Mouse (Mus musculus) embryonic facial prominence, embryonic 11.5 days (tissue): ENCODE results near the gene Haspin. TPM values are rescaled to one million over a fixed set of nuclear protein-coding genes. Genes with fewer than 3 reads are reported as not detected.
"Not testable (repeated sequence)": the region's sequence is repeated elsewhere in the genome, so short reads cannot be mapped to it uniquely, and the experiment has no call there.

ENCODE experiments used
- ATAC-seq: fragments of 200-750 bp; cut with Nextera tagmentation; replicated peaks from 2 replicates; pipeline ENCODE4 v1.8.0; 2017; ENCODE audit warnings: low read depth; ENCODE audit not compliant: insufficient number of reproducible peaks, low FRiP score, low TSS enrichment
- DNase-seq: peaks from one replicate; pipeline ENCODE4 v3.0.0-alpha.2; 2015; ENCODE audit warnings: low spot score
- H3K27ac ChIP-seq: fragments of 300-500 bp; sonication (generic); replicated peaks from 2 replicates; pipeline ENCODE4 v1.5.1; 2014; ENCODE audit warnings: mild to moderate bottlenecking, low read depth, low read length, control low read depth
- H3K27me3 ChIP-seq: fragments of 300-500 bp; sonication (generic); 2 replicates; pipeline ENCODE4 v1.6.1; 2014; ENCODE audit warnings: mild to moderate bottlenecking, low read length, moderate library complexity, mixed read lengths; ENCODE audit not compliant: control insufficient read depth, insufficient read depth
- H3K36me3 ChIP-seq: fragments of 300-500 bp; sonication (generic); replicated peaks from 2 replicates; pipeline ENCODE4 v1.6.1; 2014; ENCODE audit warnings: low read depth, mild to moderate bottlenecking, low read length, moderate library complexity, mixed read lengths; ENCODE audit not compliant: control insufficient read depth, insufficient read depth
- H3K4me1 ChIP-seq: fragments of 300-500 bp; sonication (generic); 2 replicates; pipeline ENCODE4 v1.6.1; 2014; ENCODE audit warnings: low read length, mixed read lengths; ENCODE audit not compliant: control insufficient read depth, insufficient read depth
- H3K4me2 ChIP-seq: fragments of 300-500 bp; sonication (generic); 2 replicates; pipeline ENCODE4 v1.6.1; 2014; ENCODE audit warnings: low read depth, mild to moderate bottlenecking, control low read depth, low read length, moderate library complexity
- H3K4me3 ChIP-seq: fragments of 300-500 bp; sonication (generic); 2 replicates; pipeline ENCODE4 v1.5.1; 2014; ENCODE audit warnings: low read depth, low read length, control low read depth
- H3K9ac ChIP-seq: fragments of 300-500 bp; sonication (generic); replicated peaks from 2 replicates; pipeline ENCODE4 v1.6.1; 2014; ENCODE audit warnings: mild to moderate bottlenecking, control low read depth, low read length
- H3K9me3 ChIP-seq: fragments of 300-500 bp; sonication (generic); replicated peaks from 2 replicates; pipeline ENCODE4 v1.6.1; 2016; ENCODE audit warnings: mild to moderate bottlenecking, low read length, inconsistent platforms, mixed read lengths; ENCODE audit not compliant: control insufficient read depth
- WGBS: fragments of 180-500 bp; shearing (Covaris S2); extraction: QIAGEN DNeasy Blood & Tissue Kit; methylation state at CpG from one replicate; pipeline ENCODE4 v1.1.7; 2014; 5-methylcytosine and 5-hydroxymethylcytosine counted together
- polyA plus RNA-seq: library from polyadenylated mRNA; unstranded; fragments of >200 nt; fragmentation: Nextera tagmentation; extraction: Ambion mirVana; gene quantifications from 2 replicates; pipeline ENCODE4 v1.2.1, GENCODE M21; 2014

Haspin gene
- polyA plus RNA-seq, 1 experiment from 2014 or later = 21.6 TPM

- ATAC-seq (no peak), DNase-seq (no peak)
- 76% methylated on average over 5 of the region's 5 CpGs for WGBS
- Histone ChIP-seq H3K9ac (no peak overlapping the region), H3K36me3 (no peaks in the 10 kb centered on the region), H3K27me3 (no peaks in the 10 kb centered on the region), H3K4me3 (no peak overlapping the region), H3K4me1 (no peaks in the 10 kb centered on the region), H3K9me3 (no peaks in the 10 kb centered on the region), H3K27ac (no peak overlapping the region), H3K4me2 (no peak overlapping the region)
These were observed 29.7 kb downstream of the Haspin start for GRCm38 (mm10) chr11:73108195-73108897.

- not testable (repeated sequence) for ATAC-seq, H3K4me2 ChIP-seq, H3K36me3 ChIP-seq, H3K27ac ChIP-seq, DNase-seq, H3K9ac ChIP-seq, H3K4me3 ChIP-seq, H3K27me3 ChIP-seq, H3K4me1 ChIP-seq, H3K9me3 ChIP-seq
- 39% methylated on average over 3 of the region's 3 CpGs for WGBS
These were observed 30.7 kb downstream of the Haspin start for GRCm38 (mm10) chr11:73107358-73107757.

GRCm38 (mm10) chr11:73105246-73105645, 32.8 kb downstream of the Haspin start:
- H3K36me3 ChIP-seq = no peaks in the 10 kb centered on the region
- no peak overlapping the region for H3K9ac ChIP-seq
- no peaks in the 10 kb centered on the region for H3K4me1 ChIP-seq
- 45% methylated on average over 3 of the region's 3 CpGs for WGBS
- H3K4me3 ChIP-seq = no peak overlapping the region
- H3K4me2 ChIP-seq = no peak overlapping the region
- DNase-seq (no peak), ATAC-seq (no peak)
- H3K27ac ChIP-seq = no peak overlapping the region
- H3K27me3 ChIP-seq = no peaks in the 10 kb centered on the region
- no peaks in the 10 kb centered on the region for H3K9me3 ChIP-seq

- no peaks in the 10 kb centered on the region for H3K4me1 ChIP-seq
- no peak overlapping the region for H3K4me2 ChIP-seq
- no peaks in the 10 kb centered on the region for H3K9me3 ChIP-seq
- no peaks in the 10 kb centered on the region for H3K27me3 ChIP-seq
- H3K27ac ChIP-seq = no peak overlapping the region
- no peak overlapping the region for H3K4me3 ChIP-seq
- no peaks in the 10 kb centered on the region for H3K36me3 ChIP-seq
- DNase-seq = no peak
- 74% methylated on average over 4 of the region's 4 CpGs for WGBS
- ATAC-seq = no peak
- H3K9ac ChIP-seq = no peak overlapping the region
These were observed 36.8 kb downstream of the Haspin start for GRCm38 (mm10) chr11:73101308-73101707.

GRCm38 (mm10) chr11:73099976-73100750, 37.9 kb downstream of the Haspin start:
- WGBS = 74% methylated on average over 14 of the region's 14 CpGs
- DNase-seq (no peak), ATAC-seq (no peak)
- no peak overlapping the region for H3K27ac ChIP-seq
- H3K9me3 ChIP-seq = no peaks in the 10 kb centered on the region
- no peak overlapping the region for H3K9ac ChIP-seq
- H3K36me3 ChIP-seq = no peaks in the 10 kb centered on the region
- no peak overlapping the region for H3K4me3 ChIP-seq
- H3K4me2 ChIP-seq = no peak overlapping the region
- no peaks in the 10 kb centered on the region for H3K4me1 ChIP-seq
- H3K27me3 ChIP-seq = no peaks in the 10 kb centered on the region

GRCm38 (mm10) chr11:73098860-73099259, 39.2 kb downstream of the Haspin start:
- H3K27me3 ChIP-seq = no peaks in the 10 kb centered on the region
- no peak overlapping the region for H3K4me2 ChIP-seq
- H3K27ac ChIP-seq = no peak overlapping the region
- no peak for DNase-seq
- H3K4me3 ChIP-seq = no peak overlapping the region
- ATAC-seq = no peak
- no peaks in the 10 kb centered on the region for H3K4me1 ChIP-seq
- H3K9ac ChIP-seq = no peak overlapping the region
- WGBS = 65% methylated on average over 5 of the region's 5 CpGs
- no peaks in the 10 kb centered on the region for H3K36me3 ChIP-seq
- no peaks in the 10 kb centered on the region for H3K9me3 ChIP-seq

GRCm38 (mm10) chr11:73094231-73094995, 43.7 kb downstream of the Haspin start:
- H3K4me2 ChIP-seq = no peak overlapping the region
- H3K27me3 ChIP-seq = no peaks in the 10 kb centered on the region
- DNase-seq (no peak), ATAC-seq (no peak)
- H3K27ac ChIP-seq = no peak overlapping the region
- H3K9me3 ChIP-seq = no peaks in the 10 kb centered on the region
- H3K4me1 ChIP-seq = no peaks in the 10 kb centered on the region
- H3K36me3 ChIP-seq = no peaks in the 10 kb centered on the region
- WGBS = 79% methylated on average over 11 of the region's 11 CpGs
- H3K4me3 ChIP-seq = no peak overlapping the region
- H3K9ac ChIP-seq = no peak overlapping the region

- no peaks in the 10 kb centered on the region for H3K27me3 ChIP-seq
- no peak for ATAC-seq
- H3K9ac ChIP-seq = no peak overlapping the region
- no peak overlapping the region for H3K4me3 ChIP-seq
- no peaks in the 10 kb centered on the region for H3K36me3 ChIP-seq
- no peaks in the 10 kb centered on the region for H3K9me3 ChIP-seq
- no peak overlapping the region for H3K4me2 ChIP-seq
- no peak overlapping the region for H3K27ac ChIP-seq
- H3K4me1 ChIP-seq = no peaks in the 10 kb centered on the region
- WGBS = 83% methylated on average over 7 of the region's 7 CpGs
- no peak for DNase-seq
These were observed 45.2 kb downstream of the Haspin start for GRCm38 (mm10) chr11:73092877-73093276.
